Mouse (Mus musculus): ENCODE results near the gene Pex11a. TPM values are rescaled to one million over a fixed set of nuclear protein-coding genes. Genes with fewer than 3 reads are reported as not detected.

Pex11a gene
- total RNA-seq, 2 experiments from 2014 or later, result 0.51 TPM; not detected in 1

DNA sequence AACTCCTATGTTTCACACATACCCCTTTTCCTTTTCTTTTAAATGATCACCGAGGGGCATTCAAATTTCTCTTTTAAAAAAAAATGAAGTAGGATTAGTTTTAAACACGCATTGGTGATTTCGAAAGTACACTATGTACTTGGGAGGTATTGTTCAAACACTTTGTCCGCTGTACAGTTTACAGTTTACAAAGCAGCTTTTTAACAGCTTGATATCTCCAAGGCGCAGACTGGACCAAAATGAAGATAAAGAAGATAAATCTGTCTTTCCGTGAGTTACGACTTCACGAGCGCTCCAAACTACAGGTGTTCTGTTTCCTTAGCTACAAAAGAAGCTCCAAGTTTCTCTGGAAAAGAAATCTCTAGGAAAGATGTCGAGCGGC lies 663 bp downstream of the Pex11a start:
- ATAC-seq (replicated peaks; ENCODE audit: low FRiP score, poor library complexity, severe bottlenecking), result no peak

GRCm38 (mm10) chr7:79740279-79740678 lies 2.7 kb downstream of the Pex11a start:
- no peak for ATAC-seq (replicated peaks; ENCODE audit: low FRiP score, poor library complexity, severe bottlenecking)

DNA sequence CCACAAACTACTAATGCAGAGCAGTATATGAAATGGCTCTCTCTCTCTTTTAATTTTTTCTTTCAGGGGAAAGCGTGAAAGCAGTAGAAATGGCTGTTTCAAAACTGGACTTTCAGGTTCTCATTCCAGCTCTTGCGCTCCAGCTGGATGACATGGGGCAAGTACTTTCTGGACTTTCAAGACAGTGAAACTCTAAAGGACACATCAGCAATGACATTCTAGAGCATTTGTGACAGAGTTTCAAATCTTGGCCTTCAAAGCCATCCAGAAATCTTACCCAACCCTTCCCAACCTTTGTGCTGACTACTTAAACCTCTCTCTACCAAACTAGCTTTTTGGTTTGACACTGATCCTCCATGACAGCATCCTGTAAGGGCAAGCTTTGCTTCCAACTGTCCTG lies 4.0 kb downstream of the Pex11a start:
- ATAC-seq (replicated peaks; ENCODE audit: low FRiP score, poor library complexity, severe bottlenecking), result no peak

GRCm38 (mm10) chr7:79736511-79736910 lies 6.4 kb downstream of the Pex11a start:
- no peak for ATAC-seq (replicated peaks; ENCODE audit: low FRiP score, poor library complexity, severe bottlenecking)

- no peak for ATAC-seq (replicated peaks; ENCODE audit: low FRiP score, poor library complexity, severe bottlenecking)
Measured at GRCm38 (mm10) chr7:79734563-79734962, 8.4 kb downstream of the Pex11a start.

DNA sequence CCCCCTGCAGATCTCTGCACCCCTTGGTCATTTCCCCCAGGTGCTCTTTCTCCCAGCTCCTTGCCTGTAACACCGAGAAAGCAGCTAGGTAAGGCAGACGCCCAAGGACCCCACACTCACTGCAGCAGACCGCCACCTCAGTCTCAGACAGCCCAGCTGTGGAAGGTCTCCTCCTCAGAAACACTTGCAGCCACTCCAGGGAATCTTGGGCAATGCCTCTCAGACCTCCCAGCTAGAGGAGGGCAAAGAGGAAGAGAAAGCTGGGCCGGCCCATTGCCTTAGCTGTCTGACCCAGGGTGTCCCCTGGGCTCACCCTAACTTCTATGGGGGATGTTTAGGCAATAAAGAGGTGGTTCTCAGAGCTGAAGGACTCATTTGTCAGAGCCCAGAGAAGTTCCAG lies 10.3 kb downstream of the Pex11a start, which contains the start of gene Plin1:
Gene Plin1 (minus strand): TSS at position 282 of the 400 bp plus-strand sequence.
- no peak for ATAC-seq (replicated peaks; ENCODE audit: low FRiP score, poor library complexity, severe bottlenecking)

DNA sequence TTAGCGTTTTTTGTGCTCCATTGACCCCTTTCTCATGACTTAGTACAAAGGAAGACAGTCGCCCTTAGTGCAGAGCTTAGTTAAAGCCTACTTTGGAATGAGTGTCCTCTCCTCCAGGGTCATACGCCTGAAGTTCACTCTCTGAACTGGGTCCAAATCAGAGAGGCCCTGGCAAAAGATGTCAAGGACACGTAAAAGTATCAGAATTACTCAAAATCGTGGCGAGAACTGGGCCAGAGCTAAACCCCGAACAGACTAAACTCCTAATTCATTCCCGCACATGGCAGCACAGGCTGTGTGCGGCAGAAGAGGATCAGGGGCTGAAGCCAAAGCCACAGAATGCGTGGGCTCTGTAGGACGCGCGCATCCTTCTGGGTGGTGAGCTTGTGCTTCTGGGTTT lies 11.5 kb downstream of the Pex11a start:
- ATAC-seq (replicated peaks; ENCODE audit: low FRiP score, poor library complexity, severe bottlenecking), result no peak

DNA sequence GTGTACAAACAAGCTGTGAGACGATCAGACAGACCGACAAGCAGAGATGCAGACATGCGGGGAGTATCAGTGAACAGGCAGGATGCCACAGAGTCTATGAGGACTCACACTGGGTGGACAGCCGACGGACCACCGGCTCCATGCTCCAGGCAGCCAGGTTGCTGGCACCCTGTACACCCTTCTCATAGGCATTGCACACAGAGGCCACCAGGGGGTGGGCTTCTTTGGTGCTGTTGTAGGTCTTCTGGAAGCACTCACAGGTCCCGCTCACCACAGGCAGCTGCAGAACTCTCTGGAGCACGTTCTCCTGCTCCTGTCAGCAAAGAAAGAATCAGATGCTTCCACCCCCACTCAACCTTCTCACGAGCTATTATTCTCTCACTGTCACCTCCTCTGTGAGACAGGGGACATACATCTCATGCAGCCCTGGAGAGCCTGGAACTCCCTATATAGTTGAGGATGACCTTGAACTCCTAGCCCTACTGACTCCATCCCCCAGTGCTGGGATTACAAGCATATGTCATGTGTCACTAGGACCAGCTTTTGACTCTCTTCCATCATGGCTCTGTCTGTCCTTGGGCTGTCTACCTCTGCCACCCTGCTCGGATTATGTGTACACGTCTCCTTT lies 13.1 kb downstream of the Pex11a start:
- ATAC-seq (replicated peaks; ENCODE audit: low FRiP score, poor library complexity, severe bottlenecking), result no peak; the same call in 1 of the 2 replicates

DNA sequence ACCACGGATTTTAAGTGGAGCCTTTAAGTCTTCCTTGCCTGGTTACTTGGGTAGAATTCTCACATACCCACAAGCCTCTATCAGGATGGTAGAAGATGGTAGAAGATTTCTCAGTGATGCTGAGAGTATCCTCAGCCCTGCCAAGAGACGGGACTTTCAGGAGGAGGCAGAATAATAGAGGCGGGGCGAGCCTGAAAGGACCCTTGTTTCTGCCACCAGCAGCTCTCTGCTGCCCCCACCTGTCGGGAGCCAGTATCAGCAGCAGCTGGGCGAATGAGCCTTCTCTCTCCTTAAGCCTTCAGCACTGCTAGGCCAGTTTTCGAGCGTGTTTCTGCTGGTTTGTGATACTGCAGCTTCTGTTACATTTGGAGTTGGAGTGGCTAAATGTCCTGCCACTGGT lies 13.8 kb downstream of the Pex11a start:
- ATAC-seq (replicated peaks; ENCODE audit: low FRiP score, poor library complexity, severe bottlenecking), result no peak

GRCm38 (mm10) chr7:79728219-79728618 lies 14.7 kb downstream of the Pex11a start:
- peak; percentile 75 for ATAC-seq (replicated peaks; ENCODE audit: low FRiP score, poor library complexity, severe bottlenecking)

DNA sequence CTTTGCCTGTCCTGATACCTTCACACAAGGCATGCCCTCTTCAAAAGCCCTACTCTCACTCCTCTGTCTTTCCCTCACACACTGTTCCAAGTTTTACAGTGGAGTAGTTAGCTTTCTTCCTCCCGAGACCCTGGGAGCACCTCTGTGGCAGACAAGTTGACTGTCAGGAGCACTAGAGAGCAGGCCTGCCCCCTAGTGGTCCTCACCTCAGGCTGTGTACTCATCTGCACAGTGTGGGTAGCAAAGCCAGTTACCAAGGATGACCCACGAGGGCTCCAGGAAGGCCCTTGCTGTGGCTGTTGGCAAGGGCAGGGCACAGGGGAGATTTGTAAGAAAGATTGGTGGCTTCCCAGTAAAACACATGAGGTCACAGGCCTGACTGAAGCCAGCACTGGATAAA lies 15.8 kb downstream of the Pex11a start:
- no peak for ATAC-seq (replicated peaks; ENCODE audit: low FRiP score, poor library complexity, severe bottlenecking)

GRCm38 (mm10) chr7:79721386-79721977 lies 21.4 kb downstream of the Pex11a start:
- ATAC-seq (replicated peaks; ENCODE audit: low FRiP score, poor library complexity, severe bottlenecking), result no peak

GRCm38 (mm10) chr7:79715187-79715981 lies 27.5 kb downstream of the Pex11a start, which contains the start of gene Kif7:
Kif7 (minus strand) TSS chr7:79715720.
- no peak for ATAC-seq (replicated peaks; ENCODE audit: low FRiP score, poor library complexity, severe bottlenecking)

DNA sequence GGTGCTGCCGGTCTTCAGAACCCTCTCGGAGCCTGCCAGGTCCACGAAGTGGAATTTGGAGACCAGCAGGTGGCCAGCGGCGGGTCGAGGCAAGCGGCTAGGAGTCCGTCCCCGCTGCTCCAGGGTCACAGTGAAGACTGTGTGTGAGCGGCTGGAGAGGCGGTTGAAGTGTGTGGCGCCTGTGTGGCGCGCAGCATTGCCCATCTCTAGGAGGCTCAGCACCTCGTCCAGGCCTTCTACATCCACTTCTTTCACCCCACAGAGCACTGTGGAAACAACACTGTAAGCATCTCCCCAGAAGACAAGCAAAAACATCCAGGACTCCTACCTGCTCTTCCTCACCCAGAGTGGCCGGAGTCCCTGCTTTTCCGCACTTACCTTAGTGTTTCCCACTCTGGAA lies 32.1 kb downstream of the Pex11a start:
- ATAC-seq (replicated peaks; ENCODE audit: low FRiP score, poor library complexity, severe bottlenecking), result 0 out of 2 replicates have a peak, but pooled peaks have one; percentile 12

GRCm38 (mm10) chr7:79710130-79710607 lies 32.8 kb downstream of the Pex11a start:
- ATAC-seq (replicated peaks; ENCODE audit: low FRiP score, poor library complexity, severe bottlenecking), result no peak

DNA sequence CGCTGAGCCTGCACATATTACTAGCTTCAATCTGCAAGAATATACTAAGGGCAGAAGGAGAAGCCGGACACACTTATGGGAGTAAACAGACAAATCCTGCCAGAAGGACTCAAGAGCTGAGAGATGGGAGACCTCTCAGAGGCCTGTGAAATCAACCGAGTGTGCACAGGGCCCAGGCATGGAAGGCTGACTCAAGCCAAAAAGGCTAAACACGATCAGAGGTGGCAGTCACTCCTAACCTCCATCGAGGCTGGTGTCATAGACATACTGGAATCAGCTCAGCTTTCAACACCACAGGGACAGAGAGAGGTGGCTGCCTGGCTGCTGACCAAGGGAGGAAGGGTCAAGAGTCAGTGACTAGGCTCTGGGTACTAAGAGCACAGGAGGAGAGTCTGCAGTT lies 37.7 kb downstream of the Pex11a start:
- no peak for ATAC-seq (replicated peaks; ENCODE audit: low FRiP score, poor library complexity, severe bottlenecking)

DNA sequence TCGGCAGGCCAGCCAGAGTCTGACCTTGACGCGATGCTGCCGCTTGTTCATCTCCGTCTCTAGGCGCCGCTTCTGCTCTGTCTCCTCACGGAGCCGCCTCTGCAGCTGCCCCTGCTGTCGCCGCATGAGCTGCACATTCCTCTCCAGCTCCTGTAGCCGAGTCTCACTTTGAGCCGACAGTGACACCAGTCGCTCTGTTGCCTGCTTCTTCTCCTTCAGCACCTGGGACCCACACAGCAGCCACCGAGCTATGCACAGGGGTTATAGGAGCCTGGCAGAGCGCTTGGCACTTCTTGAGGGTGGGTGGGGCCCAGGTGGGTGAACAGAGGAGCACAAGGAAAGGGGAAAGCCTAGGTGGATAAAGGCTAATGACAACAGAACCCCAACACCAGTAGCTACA lies 40.2 kb downstream of the Pex11a start:
- no peak for ATAC-seq (replicated peaks; ENCODE audit: low FRiP score, poor library complexity, severe bottlenecking)

- ATAC-seq (replicated peaks; ENCODE audit: low FRiP score, poor library complexity, severe bottlenecking), result no peak
Measured at GRCm38 (mm10) chr7:79696495-79696894, 46.4 kb downstream of the Pex11a start.
